Mouse (Mus musculus) neural tube, embryonic 13.5 days (tissue): ENCODE measurements at regions not wholly inside any gene's neighbourhood (a gene's known extent, or its start where the extent isn't known, plus 50 kb on each side); places are given as distances from the start of the nearest gene placed in this dataset.

Experiments used
- ATAC-seq: fragments of 200-750 bp; cut with Nextera tagmentation; 2 replicates; pipeline ENCODE4 v1.8.0; 2017; ENCODE audit warnings: low read depth, mild to moderate bottlenecking, moderate TSS enrichment, moderate library complexity
- H3K27ac ChIP-seq: fragments of 300-500 bp; sonication (generic); replicated peaks from 2 replicates; pipeline ENCODE4 v1.5.1; 2015; ENCODE audit warnings: moderate library complexity, mild to moderate bottlenecking, inconsistent platforms
- H3K27me3 ChIP-seq: fragments of 300-500 bp; sonication (generic); 2 replicates; pipeline ENCODE4 v1.6.1; 2015; ENCODE audit warnings: mild to moderate bottlenecking, inconsistent platforms
- H3K36me3 ChIP-seq: fragments of 300-500 bp; sonication (generic); 2 replicates; pipeline ENCODE4 v1.6.1; 2015; ENCODE audit warnings: mild to moderate bottlenecking, inconsistent platforms
- H3K4me1 ChIP-seq: fragments of 300-500 bp; sonication (generic); replicated peaks from 2 replicates; pipeline ENCODE4 v1.6.1; 2015; ENCODE audit warnings: inconsistent platforms
- H3K4me2 ChIP-seq: fragments of 300-500 bp; sonication (generic); 2 replicates; pipeline ENCODE4 v1.6.1; 2015; ENCODE audit warnings: inconsistent platforms, mild to moderate bottlenecking, moderate library complexity
- H3K4me3 ChIP-seq: fragments of 300-500 bp; sonication (generic); 2 replicates; pipeline ENCODE4 v1.5.1; 2015; ENCODE audit warnings: mild to moderate bottlenecking, inconsistent platforms
- H3K9ac ChIP-seq: fragments of 300-500 bp; sonication (generic); 2 replicates; pipeline ENCODE4 v1.6.1; 2015; ENCODE audit warnings: moderate library complexity, mild to moderate bottlenecking, inconsistent platforms
- H3K9me3 ChIP-seq: fragments of 300-500 bp; sonication (generic); 2 replicates; pipeline ENCODE4 v1.6.1; 2016; ENCODE audit warnings: inconsistent platforms
- WGBS: fragments of 180-500 bp; shearing (Covaris S2); methylation state at CpG from one replicate; pipeline ENCODE4 v1.1.7; 2015; 5-methylcytosine and 5-hydroxymethylcytosine counted together

- no peak for ATAC-seq
- no peak overlapping the region for H3K4me3 ChIP-seq
- H3K4me2 ChIP-seq: no peak overlapping the region
- H3K27ac ChIP-seq: no peak overlapping the region
- H3K9ac ChIP-seq: no peak overlapping the region
- no peaks in the 10 kb centered on the region for H3K4me1 ChIP-seq
- no peaks in the 10 kb centered on the region for H3K27me3 ChIP-seq
- 52% methylated on average over 3 of the region's 3 CpGs for WGBS
- H3K9me3 ChIP-seq: 0 out of 2 replicates have a peak, but pooled peaks cover 8% of the 10 kb centered on the region
- H3K36me3 ChIP-seq: no peaks in the 10 kb centered on the region
These were observed 73.4 kb upstream of the Nrip1 start for GRCm38 (mm10) chr16:76447033-76447432.

GRCm38 (mm10) chr16:76444668-76445067, 71.0 kb upstream of the Nrip1 start:
- H3K4me1 ChIP-seq: no peaks in the 10 kb centered on the region
- H3K36me3 ChIP-seq: no peaks in the 10 kb centered on the region
- H3K9ac ChIP-seq: no peak overlapping the region
- 90% methylated on average over 3 of the region's 3 CpGs for WGBS
- H3K9me3 ChIP-seq: no peaks in the 10 kb centered on the region
- H3K4me3 ChIP-seq: no peak overlapping the region
- H3K4me2 ChIP-seq: no peak overlapping the region
- ATAC-seq: no peak
- no peak overlapping the region for H3K27ac ChIP-seq
- H3K27me3 ChIP-seq: no peaks in the 10 kb centered on the region

- no peak for ATAC-seq
- Histone ChIP-seq H3K4me3 (no peak overlapping the region), H3K27me3 (no peaks in the 10 kb centered on the region), H3K4me1 (no peaks in the 10 kb centered on the region), H3K4me2 (no peak overlapping the region), H3K9me3 (no peaks in the 10 kb centered on the region), H3K9ac (no peak overlapping the region), H3K27ac (no peak overlapping the region), H3K36me3 (no peaks in the 10 kb centered on the region)
- 92% methylated on average over 2 of the region's 2 CpGs for WGBS
These were observed 69.0 kb upstream of the Nrip1 start for GRCm38 (mm10) chr16:76442635-76443034.

GRCm38 (mm10) chr16:76441803-76442448, 68.3 kb upstream of the Nrip1 start:
- H3K27me3 ChIP-seq: no peaks in the 10 kb centered on the region
- whole genome bisulfite sequencing: 58% methylated on average over 5 of the region's 5 CpGs
- H3K4me2 ChIP-seq: no peak overlapping the region
- H3K36me3 ChIP-seq: no peaks in the 10 kb centered on the region
- no peak overlapping the region for H3K9ac ChIP-seq
- no peak overlapping the region for H3K4me3 ChIP-seq
- H3K4me1 ChIP-seq: no peaks in the 10 kb centered on the region
- no peaks in the 10 kb centered on the region for H3K9me3 ChIP-seq
- H3K27ac ChIP-seq: no peak overlapping the region
- ATAC-seq: no peak

- no peaks in the 10 kb centered on the region for H3K9me3 ChIP-seq
- 93% methylated on average over 3 of the region's 3 CpGs for WGBS
- H3K4me1 ChIP-seq: no peaks in the 10 kb centered on the region
- no peaks in the 10 kb centered on the region for H3K36me3 ChIP-seq
- no peak overlapping the region for H3K27ac ChIP-seq
- H3K27me3 ChIP-seq: no peaks in the 10 kb centered on the region
- H3K9ac ChIP-seq: no peak overlapping the region
- H3K4me2 ChIP-seq: no peak overlapping the region
- no peak for ATAC-seq
- H3K4me3 ChIP-seq: no peak overlapping the region
These were observed 64.7 kb upstream of the Nrip1 start for GRCm38 (mm10) chr16:76438093-76438883.

- Histone ChIP-seq H3K27ac (no peak overlapping the region), H3K27me3 (no peaks in the 10 kb centered on the region), H3K4me3 (no peak overlapping the region), H3K36me3 (no peaks in the 10 kb centered on the region), H3K9me3 (no peaks in the 10 kb centered on the region), H3K4me1 (no peaks in the 10 kb centered on the region), H3K9ac (no peak overlapping the region), H3K4me2 (no peak overlapping the region)
- WGBS: 89% methylated on average over 6 of the region's 6 CpGs
- no peak for ATAC-seq
These were observed 62.7 kb upstream of the Nrip1 start for GRCm38 (mm10) chr16:76436290-76436689.

- H3K4me2 ChIP-seq: no peak overlapping the region
These were observed 59.6 kb upstream of the Nrip1 start for GRCm38 (mm10) chr16:76433076-76433825.

GRCm38 (mm10) chr16:76432304-76432703, 58.7 kb upstream of the Nrip1 start:
- 83% methylated on average over 9 of the region's 9 CpGs for WGBS
- Histone ChIP-seq H3K27me3 (no peaks in the 10 kb centered on the region), H3K4me3 (no peak overlapping the region), H3K4me2 (no peak overlapping the region), H3K4me1 (no peaks in the 10 kb centered on the region), H3K9me3 (no peaks in the 10 kb centered on the region), H3K9ac (no peak overlapping the region), H3K36me3 (no peaks in the 10 kb centered on the region), H3K27ac (no peak overlapping the region)
- no peak for ATAC-seq

More at GRCm38 (mm10) chr16:76433076-76433825, 59.6 kb upstream of the Nrip1 start:
- Histone ChIP-seq H3K4me3 (no peak overlapping the region), H3K9ac (no peak overlapping the region), H3K36me3 (no peaks in the 10 kb centered on the region), H3K9me3 (no peaks in the 10 kb centered on the region), H3K4me1 (no peaks in the 10 kb centered on the region), H3K27me3 (no peaks in the 10 kb centered on the region), H3K27ac (no peak overlapping the region)
- ATAC-seq: no peak
- WGBS: 88% methylated on average over 24 of the region's 24 CpGs

GRCm38 (mm10) chr16:76429156-76429555, 55.5 kb upstream of the Nrip1 start:
- no peak for ATAC-seq
- no peaks in the 10 kb centered on the region for H3K4me1 ChIP-seq
- H3K4me3 ChIP-seq: no peak overlapping the region
- no peaks in the 10 kb centered on the region for H3K9me3 ChIP-seq
- no peak overlapping the region for H3K27ac ChIP-seq
- WGBS: 91% methylated on average over 3 of the region's 3 CpGs
- H3K36me3 ChIP-seq: no peaks in the 10 kb centered on the region
- H3K4me2 ChIP-seq: no peak overlapping the region
- no peaks in the 10 kb centered on the region for H3K27me3 ChIP-seq
- H3K9ac ChIP-seq: no peak overlapping the region

GRCm38 (mm10) chr16:76423964-76424363, 50.3 kb upstream of the Nrip1 start:
- Histone ChIP-seq H3K4me3 (no peak overlapping the region), H3K36me3 (no peaks in the 10 kb centered on the region), H3K4me1 (no peaks in the 10 kb centered on the region), H3K9ac (no peak overlapping the region), H3K27me3 (no peaks in the 10 kb centered on the region), H3K27ac (no peak overlapping the region), H3K9me3 (no peaks in the 10 kb centered on the region), H3K4me2 (no peak overlapping the region)
- WGBS: 74% methylated on average over 14 of the region's 14 CpGs
- peak; percentile 32; the same call in 1 of the 2 replicates for ATAC-seq
